Mouse (Mus musculus): ENCODE data around the gene Wdpcp.

DNA sequence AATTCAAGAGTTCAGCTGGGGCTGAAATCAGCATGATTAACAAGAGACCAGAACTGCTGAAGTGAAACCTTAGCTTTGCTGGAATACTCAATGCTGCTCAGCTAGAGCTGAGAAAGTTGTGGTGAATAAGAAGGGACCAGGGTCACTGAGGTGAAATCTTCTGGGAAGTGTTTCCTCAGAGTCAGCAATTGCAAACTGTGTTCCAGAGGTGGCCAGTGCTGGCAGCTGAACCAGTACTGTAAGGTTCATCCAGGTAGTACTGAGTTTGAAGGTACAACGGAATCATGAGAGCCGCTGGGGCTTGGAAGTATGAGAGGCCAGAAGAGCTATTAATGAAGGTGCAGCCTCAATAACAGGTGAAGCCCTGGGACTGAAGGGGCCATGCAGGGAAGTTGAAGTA is 31.4 kb upstream of the Wdpcp start:
- TF ChIP-seq CTCF (conservative IDR thresholded peaks at IDR 0.05; ENCODE audit: insufficient read depth, insufficient read length, low read depth, low read length) = no peak
- TF ChIP-seq POLR2A (IDR thresholded peaks at IDR 0.05; ENCODE audit: low read depth, low read length) = no peak
